Mouse (Mus musculus): ENCODE results near the gene Ffar2. TPM values are rescaled to one million over a fixed set of nuclear protein-coding genes. Genes with fewer than 3 reads are reported as not detected.

The Ffar2 gene
- polyA plus RNA-seq (2014; fragmentation: Nextera tagmentation; extraction: Ambion mirVana) = 0.31 TPM in 1 of 2 replicates, not detected in the other

DNA sequence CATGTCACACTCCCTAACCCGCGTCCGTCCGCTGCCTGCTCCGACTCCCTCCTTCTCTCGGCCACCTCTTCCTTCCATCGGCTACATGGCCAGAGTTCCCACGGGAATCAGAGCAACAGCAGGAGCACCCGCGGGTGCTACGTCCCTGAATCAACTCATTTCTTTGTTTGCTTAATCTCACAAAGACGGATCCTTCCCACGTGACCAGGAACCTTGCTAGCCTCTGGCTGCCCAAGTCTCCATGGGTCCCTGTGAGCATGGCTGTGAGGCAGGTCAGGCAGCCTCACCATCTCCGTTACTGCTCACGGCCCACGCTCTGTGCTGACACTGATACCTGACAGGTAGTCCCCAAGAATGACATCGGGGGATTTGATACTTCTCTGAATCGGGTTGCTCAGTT, at the start of gene Ffar2:
TSS of gene Ffar2 (minus strand) at position 101 of the 400 bp plus-strand sequence.
- H3K9me3 ChIP-seq (ENCODE audit: control insufficient read depth, low read length) = no peaks in the 10 kb centered on the region
- no peak within 1 kb of the TSS for H3K27ac ChIP-seq (ENCODE audit: low read depth, low read length)
- no peaks in the 10 kb centered on the region for H3K27me3 ChIP-seq (ENCODE audit: control insufficient read depth, insufficient read depth, low read length)
- no peak within 1 kb of the TSS for H3K4me3 ChIP-seq (ENCODE audit: low read length)
- ATAC-seq (ENCODE audit: low FRiP score, low TSS enrichment) = no peak
- no peaks in the 10 kb centered on the region for H3K36me3 ChIP-seq (ENCODE audit: control insufficient read depth, insufficient read depth, low read length)
- H3K4me2 ChIP-seq (replicated peaks; ENCODE audit: low read depth, low read length) = no peak within 1 kb of the TSS
- no peak within 1 kb of the TSS for H3K9ac ChIP-seq (ENCODE audit: low read depth, low read length)
- peaks cover 6% of the 10 kb centered on the region; the same call in 1 of the 2 replicates for H3K4me1 ChIP-seq (ENCODE audit: control insufficient read depth, insufficient read depth, low read length)
- 93% methylated on average over 18 of the region's 18 CpGs for WGBS

DNA sequence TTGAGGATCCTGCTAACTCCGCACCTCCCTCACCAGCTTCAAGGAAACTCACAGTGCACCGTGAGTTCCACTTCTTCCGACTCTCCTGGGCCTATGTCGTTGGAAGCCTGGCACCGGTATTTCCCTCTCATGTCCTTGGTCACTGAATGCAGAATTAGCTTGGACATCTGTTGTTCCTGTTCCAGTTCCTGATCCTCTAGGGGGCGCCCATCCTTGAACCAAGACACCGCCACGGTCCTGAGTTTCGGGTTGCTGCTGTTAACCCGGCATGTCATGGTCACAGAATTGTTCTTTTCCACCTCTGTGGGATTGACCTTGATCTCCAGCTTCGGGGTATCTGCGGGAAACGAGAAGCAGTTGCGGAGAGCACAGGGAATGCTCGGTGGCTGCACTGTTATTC, 49.5 kb upstream of the Ffar2 start:
- Histone ChIP-seq H3K27me3 (ENCODE audit: control insufficient read depth, insufficient read depth, low read length) (no peaks in the 10 kb centered on the region), H3K36me3 (ENCODE audit: control insufficient read depth, insufficient read depth, low read length) (no peaks in the 10 kb centered on the region), H3K4me3 (ENCODE audit: low read length) (peak overlapping the region; percentile 6; the same call in 1 of the 2 replicates), H3K4me2 (replicated peaks; ENCODE audit: low read depth, low read length) (peak overlapping the region; percentile 15), H3K4me1 (ENCODE audit: control insufficient read depth, insufficient read depth, low read length) (no peaks in the 10 kb centered on the region), H3K9ac (ENCODE audit: low read depth, low read length) (no peak overlapping the region), H3K27ac (ENCODE audit: low read depth, low read length) (no peak overlapping the region), H3K9me3 (ENCODE audit: control insufficient read depth, low read length) (no peaks in the 10 kb centered on the region)
- 21% methylated on average over 15 of the region's 15 CpGs for WGBS
- 0 out of 2 replicates have a peak, but pooled peaks have one; percentile 52 for ATAC-seq (ENCODE audit: low FRiP score, low TSS enrichment)

DNA sequence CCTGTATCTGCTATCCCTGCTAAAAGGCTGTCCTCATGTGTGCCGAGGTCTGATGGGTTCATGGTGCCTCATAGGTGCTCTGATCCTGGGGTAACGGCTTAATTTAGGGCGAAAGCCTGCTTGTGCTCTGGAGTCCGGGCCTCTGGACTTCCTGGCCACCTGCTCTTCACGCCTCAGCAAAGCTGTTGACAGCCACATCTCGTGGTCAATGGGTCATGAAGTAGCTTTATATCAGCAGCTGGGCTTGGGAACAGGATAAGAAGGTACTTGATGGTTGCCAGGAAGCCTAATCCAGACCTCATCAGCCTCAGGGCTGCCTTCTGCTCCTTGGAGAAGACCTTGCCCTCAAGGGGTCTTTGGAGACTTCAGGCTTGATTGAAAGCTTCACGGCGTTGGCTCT, 39.8 kb upstream of the Ffar2 start:
- no peaks in the 10 kb centered on the region for H3K36me3 ChIP-seq (ENCODE audit: control insufficient read depth, insufficient read depth, low read length)
- H3K4me1 ChIP-seq (ENCODE audit: control insufficient read depth, insufficient read depth, low read length) = 0 out of 2 replicates have a peak, but pooled peaks cover 3% of the 10 kb centered on the region
- WGBS = 34% methylated on average over 8 of the region's 8 CpGs
- no peaks in the 10 kb centered on the region for H3K9me3 ChIP-seq (ENCODE audit: control insufficient read depth, low read length)
- peak; percentile 24; the same call in 1 of the 2 replicates for ATAC-seq (ENCODE audit: low FRiP score, low TSS enrichment)
- no peak overlapping the region for H3K4me3 ChIP-seq (ENCODE audit: low read length)
- no peak overlapping the region for H3K4me2 ChIP-seq (replicated peaks; ENCODE audit: low read depth, low read length)
- no peaks in the 10 kb centered on the region for H3K27me3 ChIP-seq (ENCODE audit: control insufficient read depth, insufficient read depth, low read length)
- H3K9ac ChIP-seq (ENCODE audit: low read depth, low read length) = no peak overlapping the region
- no peak overlapping the region for H3K27ac ChIP-seq (ENCODE audit: low read depth, low read length)

DNA sequence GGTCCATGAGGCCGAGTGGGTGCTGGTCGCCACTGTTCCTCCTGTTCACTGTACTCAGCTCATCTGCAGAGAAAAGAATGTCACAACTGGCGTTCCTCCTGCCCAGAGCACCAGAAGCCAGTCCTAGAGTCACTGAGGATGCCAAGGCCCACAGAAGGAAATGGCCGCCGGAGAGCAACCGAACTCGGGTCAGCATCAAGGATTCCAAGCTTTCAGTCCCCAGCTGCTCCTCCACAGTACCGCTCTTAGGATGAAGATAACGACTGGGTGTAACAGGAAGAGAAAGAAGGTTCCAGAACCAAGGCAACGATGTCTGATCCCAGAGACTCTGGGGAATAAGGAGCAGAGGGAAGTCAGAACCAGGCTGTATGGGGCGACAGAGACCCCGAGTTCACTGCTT, 37.9 kb upstream of the Ffar2 start, which contains the start of gene Ffar1:
TSS of gene Ffar1 (minus strand) at position 101 of the 400 bp plus-strand sequence.
- no peak for ATAC-seq (ENCODE audit: low FRiP score, low TSS enrichment)
- H3K36me3 ChIP-seq (ENCODE audit: control insufficient read depth, insufficient read depth, low read length) = no peaks in the 10 kb centered on the region
- no peaks in the 10 kb centered on the region; the same call in 1 of the 2 replicates for H3K27me3 ChIP-seq (ENCODE audit: control insufficient read depth, insufficient read depth, low read length)
- H3K4me2 ChIP-seq (replicated peaks; ENCODE audit: low read depth, low read length) = no peak within 1 kb of the TSS
- H3K9ac ChIP-seq (ENCODE audit: low read depth, low read length) = no peak within 1 kb of the TSS
- 88% methylated on average over 12 of the region's 12 CpGs for WGBS
- H3K27ac ChIP-seq (ENCODE audit: low read depth, low read length) = no peak within 1 kb of the TSS
- 0 out of 2 replicates have a peak, but pooled peaks cover 3% of the 10 kb centered on the region for H3K4me1 ChIP-seq (ENCODE audit: control insufficient read depth, insufficient read depth, low read length)
- no peak within 1 kb of the TSS for H3K4me3 ChIP-seq (ENCODE audit: low read length)
- H3K9me3 ChIP-seq (ENCODE audit: control insufficient read depth, low read length) = no peaks in the 10 kb centered on the region

DNA sequence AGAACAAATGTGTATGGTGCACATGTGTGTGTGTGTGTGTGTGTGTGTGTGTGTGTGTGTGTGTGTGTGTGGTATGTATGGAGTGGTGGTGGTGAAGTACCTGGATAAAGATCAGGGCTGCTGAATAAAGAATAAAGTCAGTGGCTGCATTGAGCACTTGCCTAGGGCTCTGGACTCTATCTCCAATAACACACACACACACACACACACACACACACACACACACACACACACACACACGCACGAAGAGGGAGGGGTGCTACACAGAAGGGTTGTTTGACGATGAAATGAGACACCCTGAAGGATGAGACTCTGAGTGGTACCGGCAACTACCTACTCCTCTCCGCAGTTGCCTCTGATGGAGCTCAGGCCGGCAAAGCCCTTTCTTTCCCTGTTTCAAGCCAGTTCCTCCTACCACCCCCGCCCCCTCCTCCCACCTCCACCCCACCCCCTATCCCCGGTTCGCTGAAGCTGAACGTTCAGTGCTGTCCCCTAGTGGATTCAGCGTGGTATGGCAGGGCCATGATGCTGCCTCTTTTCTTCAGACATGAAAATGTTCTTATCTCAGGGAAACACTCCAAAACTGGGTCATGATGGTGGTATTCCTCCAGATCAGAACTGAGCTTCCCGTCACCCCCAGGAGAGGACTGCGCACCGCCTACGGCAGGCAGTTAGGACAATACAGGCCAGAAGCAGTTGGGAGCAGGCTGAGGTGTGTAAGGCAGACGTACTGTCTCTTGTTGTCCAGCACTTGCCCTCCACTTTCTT, 36.2 kb upstream of the Ffar2 start:
- H3K27ac ChIP-seq (ENCODE audit: low read depth, low read length) = no peak overlapping the region
- ATAC-seq (ENCODE audit: low FRiP score, low TSS enrichment) = peak; percentile 76
- 9% methylated on average over 16 of the region's 16 CpGs for WGBS
- H3K27me3 ChIP-seq (ENCODE audit: control insufficient read depth, insufficient read depth, low read length) = no peaks in the 10 kb centered on the region; the same call in none of the 2 replicates
- H3K4me3 ChIP-seq (ENCODE audit: low read length) = peak overlapping the region; percentile 18
- no peaks in the 10 kb centered on the region for H3K9me3 ChIP-seq (ENCODE audit: control insufficient read depth, low read length)
- H3K4me2 ChIP-seq (replicated peaks; ENCODE audit: low read depth, low read length) = peak overlapping the region; percentile 33
- no peaks in the 10 kb centered on the region for H3K36me3 ChIP-seq (ENCODE audit: control insufficient read depth, insufficient read depth, low read length)
- H3K9ac ChIP-seq (ENCODE audit: low read depth, low read length) = no peak overlapping the region
- H3K4me1 ChIP-seq (ENCODE audit: control insufficient read depth, insufficient read depth, low read length) = 0 out of 2 replicates have a peak, but pooled peaks cover 3% of the 10 kb centered on the region

DNA sequence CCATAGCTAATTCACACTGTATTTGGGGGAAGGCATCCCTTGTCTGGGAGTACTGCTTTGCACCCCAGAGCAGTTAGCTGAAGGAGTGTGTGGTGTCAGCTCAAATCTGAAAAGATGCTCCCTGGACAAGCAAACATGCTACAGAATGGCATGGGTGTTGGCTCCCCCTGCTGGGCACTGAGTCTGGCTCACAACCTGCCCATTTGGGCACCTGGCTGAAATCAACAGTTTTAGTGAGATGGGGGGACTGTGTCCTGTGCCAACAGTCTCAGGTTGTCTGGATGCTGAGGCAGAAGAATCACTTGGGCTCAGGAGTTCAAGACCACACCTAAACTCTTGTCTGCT, 35.7 kb upstream of the Ffar2 start:
- no peak overlapping the region for H3K4me3 ChIP-seq (ENCODE audit: low read length)

DNA sequence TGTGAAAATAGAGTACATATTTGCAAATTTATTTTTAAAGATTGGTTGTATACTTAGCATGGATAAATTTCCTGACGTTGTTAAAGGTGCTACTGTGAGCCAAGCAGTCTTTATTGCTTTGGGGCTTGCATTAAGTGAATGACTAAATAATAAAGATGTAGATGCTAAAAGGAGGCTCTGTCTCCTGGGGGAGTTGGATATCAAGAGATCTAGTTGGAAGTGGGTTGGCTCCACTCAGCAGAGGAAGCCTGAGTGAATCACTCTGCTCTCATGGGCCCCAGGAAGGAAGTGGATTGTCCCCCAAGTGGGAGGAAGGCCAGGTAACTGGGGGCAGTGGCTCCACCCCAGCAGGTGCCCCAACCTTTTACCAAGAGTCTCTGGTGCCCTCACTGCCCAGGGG, 34.2 kb upstream of the Ffar2 start:
- H3K9me3 ChIP-seq (ENCODE audit: control insufficient read depth, low read length) = no peaks in the 10 kb centered on the region
- H3K9ac ChIP-seq (ENCODE audit: low read depth, low read length) = no peak overlapping the region
- H3K27me3 ChIP-seq (ENCODE audit: control insufficient read depth, insufficient read depth, low read length) = no peaks in the 10 kb centered on the region; the same call in none of the 2 replicates
- no peak overlapping the region for H3K4me3 ChIP-seq (ENCODE audit: low read length)
- H3K4me1 ChIP-seq (ENCODE audit: control insufficient read depth, insufficient read depth, low read length) = no peaks in the 10 kb centered on the region
- ATAC-seq (ENCODE audit: low FRiP score, low TSS enrichment) = no peak
- H3K36me3 ChIP-seq (ENCODE audit: control insufficient read depth, insufficient read depth, low read length) = no peaks in the 10 kb centered on the region
- 53% methylated on average over 1 of the region's 1 CpGs for WGBS
- no peak overlapping the region for H3K27ac ChIP-seq (ENCODE audit: low read depth, low read length)
- no peak overlapping the region for H3K4me2 ChIP-seq (replicated peaks; ENCODE audit: low read depth, low read length)

More for the DNA sequence above, 35.7 kb upstream of the Ffar2 start:
- ATAC-seq (ENCODE audit: low FRiP score, low TSS enrichment) = peak; percentile 63
- no peaks in the 10 kb centered on the region; the same call in none of the 2 replicates for H3K27me3 ChIP-seq (ENCODE audit: control insufficient read depth, insufficient read depth, low read length)
- H3K36me3 ChIP-seq (ENCODE audit: control insufficient read depth, insufficient read depth, low read length) = no peaks in the 10 kb centered on the region
- H3K9me3 ChIP-seq (ENCODE audit: control insufficient read depth, low read length) = no peaks in the 10 kb centered on the region
- no peak overlapping the region for H3K9ac ChIP-seq (ENCODE audit: low read depth, low read length)
- 0 out of 2 replicates have a peak, but pooled peaks cover 3% of the 10 kb centered on the region for H3K4me1 ChIP-seq (ENCODE audit: control insufficient read depth, insufficient read depth, low read length)
- H3K27ac ChIP-seq (ENCODE audit: low read depth, low read length) = no peak overlapping the region
- H3K4me2 ChIP-seq (replicated peaks; ENCODE audit: low read depth, low read length) = no peak overlapping the region

DNA sequence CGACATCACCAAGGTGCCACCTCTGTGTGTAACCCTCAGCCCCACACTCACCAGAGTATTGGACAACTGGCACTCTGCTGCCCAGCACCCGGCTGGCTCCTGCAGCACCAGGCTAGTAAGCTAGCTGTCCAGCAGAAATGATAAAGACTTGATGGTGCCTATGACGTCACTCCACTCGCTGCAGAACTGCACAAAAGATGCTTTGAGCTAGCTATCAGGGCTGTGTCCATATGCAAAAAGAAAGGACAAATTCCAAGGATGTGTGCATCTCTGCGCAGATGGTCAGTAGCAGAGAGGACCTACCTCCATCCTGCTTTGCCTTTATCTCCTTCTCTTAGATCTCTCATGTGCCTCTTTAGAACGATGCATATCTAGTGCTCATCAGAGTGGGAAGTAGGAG, 32.5 kb upstream of the Ffar2 start, which contains the start of gene Ffar3:
TSS of gene Ffar3 (minus strand) at position 101 of the 400 bp plus-strand sequence.
- Histone ChIP-seq H3K4me2 (replicated peaks; ENCODE audit: low read depth, low read length) (no peak within 1 kb of the TSS), H3K4me1 (ENCODE audit: control insufficient read depth, insufficient read depth, low read length) (no peaks in the 10 kb centered on the region), H3K9me3 (ENCODE audit: control insufficient read depth, low read length) (no peaks in the 10 kb centered on the region), H3K27me3 (ENCODE audit: control insufficient read depth, insufficient read depth, low read length) (no peaks in the 10 kb centered on the region; the same call in none of the 2 replicates), H3K27ac (ENCODE audit: low read depth, low read length) (no peak within 1 kb of the TSS), H3K36me3 (ENCODE audit: control insufficient read depth, insufficient read depth, low read length) (no peaks in the 10 kb centered on the region), H3K4me3 (ENCODE audit: low read length) (no peak within 1 kb of the TSS), H3K9ac (ENCODE audit: low read depth, low read length) (no peak within 1 kb of the TSS)
- ATAC-seq (ENCODE audit: low FRiP score, low TSS enrichment) = no peak
- WGBS = 79% methylated on average over 6 of the region's 6 CpGs

DNA sequence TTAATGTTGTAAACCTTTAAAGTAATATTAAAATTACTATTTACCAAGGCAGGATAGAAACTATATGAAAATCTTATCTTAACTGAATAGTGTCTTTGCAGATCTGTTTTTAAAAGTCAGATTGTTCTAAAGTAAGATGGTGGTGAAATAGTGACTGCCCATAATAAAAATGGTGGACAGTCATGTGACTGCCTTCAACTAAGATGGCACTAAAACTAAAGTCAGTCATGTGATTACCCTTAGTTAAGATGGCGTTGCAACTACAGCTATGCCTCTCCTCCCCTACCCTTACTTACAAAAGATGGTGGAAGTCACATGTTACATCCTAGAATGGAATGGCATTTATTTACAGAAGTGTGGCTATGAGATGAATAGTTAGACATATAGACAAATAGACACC, 27.8 kb upstream of the Ffar2 start:
- no peaks in the 10 kb centered on the region; the same call in 1 of the 2 replicates for H3K27me3 ChIP-seq (ENCODE audit: control insufficient read depth, insufficient read depth, low read length)
- no peak overlapping the region for H3K27ac ChIP-seq (ENCODE audit: low read depth, low read length)
- no peak overlapping the region for H3K9ac ChIP-seq (ENCODE audit: low read depth, low read length)
- WGBS = 88% methylated on average over 1 of the region's 1 CpGs
- no peak for ATAC-seq (ENCODE audit: low FRiP score, low TSS enrichment)
- H3K4me3 ChIP-seq (ENCODE audit: low read length) = no peak overlapping the region
- no peaks in the 10 kb centered on the region for H3K4me1 ChIP-seq (ENCODE audit: control insufficient read depth, insufficient read depth, low read length)
- no peaks in the 10 kb centered on the region for H3K9me3 ChIP-seq (ENCODE audit: control insufficient read depth, low read length)
- no peaks in the 10 kb centered on the region for H3K36me3 ChIP-seq (ENCODE audit: control insufficient read depth, insufficient read depth, low read length)
- no peak overlapping the region for H3K4me2 ChIP-seq (replicated peaks; ENCODE audit: low read depth, low read length)

All from kidney, embryonic 14.5 days (tissue).